Mouse (Mus musculus) adrenal gland, adult 2 months (tissue): ENCODE data around the gene Mas1. TPM values are rescaled to one million over a fixed set of nuclear protein-coding genes. Genes with fewer than 3 reads are reported as not detected.
"Not testable (repeated sequence)": the region's sequence is repeated elsewhere in the genome, so short reads cannot be mapped to it uniquely, and the experiment has no call there.

Experiments
- DNase-seq: peaks from one replicate; pipeline ENCODE4 v3.0.0; 2021
- long read RNA-seq: library from polyadenylated mRNA; stranded (forward); transcript quantifications from one replicate; pipeline ENCODE4 v2.0.0, GENCODE M21; 2021
- polyA plus RNA-seq: library from polyadenylated mRNA; depleted of rRNA; stranded (reverse); fragments of >200 nt; gene quantifications from 2 replicates; pipeline ENCODE4 v1.2.3, GENCODE M21; 2012; rRNA removed
- total RNA-seq, 2 experiments: library from RNA; stranded (reverse); gene quantifications; 2 replicates each; pipeline ENCODE4 v1.2.3; 2021

Gene Mas1
- total RNA-seq (not detected), polyA plus RNA-seq (not detected in 2 replicates)
- long read RNA-seq: 0 reads

GRCm38 (mm10) chr17:12868043-12868442, at the start of gene Mas1:
Gene Mas1 (minus strand): TSS chr17:12868143.
- DNase-seq: no peak

- no peak for DNase-seq
Measured at GRCm38 (mm10) chr17:12916588-12917380, 48.8 kb upstream of the Mas1 start.

GRCm38 (mm10) chr17:12915881-12916583, 48.1 kb upstream of the Mas1 start, which contains the start of gene Mrpl18:
Gene Mrpl18 (minus strand): TSS chr17:12916345.
- peak; percentile 100 for DNase-seq

- DNase-seq: no peak
Measured at GRCm38 (mm10) chr17:12915488-12915880, 47.5 kb upstream of the Mas1 start, which contains the start of gene Tcp1. Gene Tcp1 (plus strand): TSS chr17:12915701.

GRCm38 (mm10) chr17:12910391-12910790, 42.4 kb upstream of the Mas1 start:
- DNase-seq: no peak

- DNase-seq: peak; percentile 33
Measured at GRCm38 (mm10) chr17:12909361-12910280, 41.7 kb upstream of the Mas1 start, which contains the start of gene Pnldc1. Gene Pnldc1 (minus strand): TSS chr17:12910230.

GRCm38 (mm10) chr17:12906436-12906835, 38.5 kb upstream of the Mas1 start:
- DNase-seq: no peak

GRCm38 (mm10) chr17:12905810-12906209, 37.9 kb upstream of the Mas1 start:
- no peak for DNase-seq

GRCm38 (mm10) chr17:12904349-12904748, 36.4 kb upstream of the Mas1 start:
- DNase-seq: no peak

GRCm38 (mm10) chr17:12903372-12904333, 35.7 kb upstream of the Mas1 start:
- DNase-seq: no peak

- no peak for DNase-seq
Measured at GRCm38 (mm10) chr17:12902291-12902690, 34.3 kb upstream of the Mas1 start.

- not testable (repeated sequence) for DNase-seq
Measured at GRCm38 (mm10) chr17:12898607-12899006, 30.7 kb upstream of the Mas1 start.

GRCm38 (mm10) chr17:12897674-12898073, 29.7 kb upstream of the Mas1 start:
- no peak for DNase-seq

- no peak for DNase-seq
Measured at GRCm38 (mm10) chr17:12892033-12892432, 24.1 kb upstream of the Mas1 start.

GRCm38 (mm10) chr17:12891054-12891453, 23.1 kb upstream of the Mas1 start:
- no peak for DNase-seq

GRCm38 (mm10) chr17:12887021-12887775, 19.3 kb upstream of the Mas1 start:
- DNase-seq: no peak

GRCm38 (mm10) chr17:12886620-12887019, 18.7 kb upstream of the Mas1 start:
- DNase-seq: no peak

GRCm38 (mm10) chr17:12881216-12881615, 13.3 kb upstream of the Mas1 start:
- DNase-seq: no peak

- DNase-seq: peak; percentile 80
Measured at GRCm38 (mm10) chr17:12880178-12880577, 12.2 kb upstream of the Mas1 start.

- DNase-seq: no peak
Measured at GRCm38 (mm10) chr17:12875734-12876133, 7.8 kb upstream of the Mas1 start, which contains the start of gene Mrgprh. Gene Mrgprh (plus strand): TSS chr17:12876034.
